Mouse (Mus musculus): ENCODE measurements around the gene Scube2. TPM values are rescaled to one million over a fixed set of nuclear protein-coding genes. Genes with fewer than 3 reads are reported as not detected.

Scube2 gene
- polyA plus RNA-seq, 1 experiment, result 0.55 TPM

DNA sequence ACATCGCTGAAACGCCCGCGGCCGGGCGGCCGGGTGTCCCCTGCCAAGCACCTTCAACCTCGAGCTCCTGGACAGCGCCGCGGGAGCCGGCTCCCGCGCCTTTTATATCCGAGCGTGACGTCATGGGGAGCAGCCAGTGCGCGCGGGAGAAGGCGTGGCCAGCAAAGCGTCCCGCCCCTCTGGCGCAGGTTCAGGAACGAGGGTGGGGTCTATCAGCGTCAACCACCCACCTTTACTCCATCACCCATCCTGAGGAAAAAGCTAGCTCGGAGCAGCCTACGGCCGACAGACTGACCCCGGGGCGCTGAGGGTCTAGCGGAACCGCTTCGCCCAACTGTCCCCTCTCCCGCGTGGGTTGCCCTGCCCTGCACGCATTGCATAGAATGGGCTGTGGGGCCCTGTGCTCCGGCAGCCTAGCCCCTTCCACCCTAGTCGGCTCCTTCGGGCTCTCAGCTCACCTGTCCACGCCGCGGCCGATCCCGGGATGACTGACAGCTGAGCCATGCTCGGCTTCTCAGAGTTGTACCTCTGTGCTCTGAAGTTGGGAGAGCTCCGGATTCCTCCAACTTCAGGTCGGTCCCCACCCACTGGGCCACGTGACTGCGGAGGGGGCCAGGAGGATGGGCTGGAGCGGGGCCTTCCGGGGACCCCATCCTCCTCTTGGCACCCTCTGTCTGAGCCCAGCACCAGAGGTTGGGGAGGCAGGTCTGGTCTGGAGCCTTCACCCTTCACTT, 83.8 kb downstream of the Scube2 start, which contains the start of gene Nrip3:
Gene Nrip3 (minus strand): TSS at position 556 of the 734 bp plus-strand sequence.
- Histone ChIP-seq H3K4me3 (replicated peaks; ENCODE audit: control insufficient read depth, low read depth, low read length) (peak within 1 kb of the TSS; percentile 60), H3K4me1 (ENCODE audit: control insufficient read depth, insufficient read depth, low read length) (no peaks in the 10 kb centered on the region), H3K27ac (ENCODE audit: control insufficient read depth, insufficient read depth, low read depth, low read length, poor library complexity) (peak within 1 kb of the TSS; percentile 30; the same call in 1 of the 2 replicates)
- TF ChIP-seq POLR2A (IDR thresholded peaks at IDR 0.05; ENCODE audit: borderline replicate concordance, control insufficient read depth, low read depth, low read length) (0 out of 2 replicates have a peak, but pooled peaks have one; percentile 12), CTCF (IDR thresholded peaks at IDR 0.05; ENCODE audit: control insufficient read depth, insufficient read depth, low read length) (no peak)
- WGBS, result 3% methylated on average over 52 of the region's 52 CpGs

DNA sequence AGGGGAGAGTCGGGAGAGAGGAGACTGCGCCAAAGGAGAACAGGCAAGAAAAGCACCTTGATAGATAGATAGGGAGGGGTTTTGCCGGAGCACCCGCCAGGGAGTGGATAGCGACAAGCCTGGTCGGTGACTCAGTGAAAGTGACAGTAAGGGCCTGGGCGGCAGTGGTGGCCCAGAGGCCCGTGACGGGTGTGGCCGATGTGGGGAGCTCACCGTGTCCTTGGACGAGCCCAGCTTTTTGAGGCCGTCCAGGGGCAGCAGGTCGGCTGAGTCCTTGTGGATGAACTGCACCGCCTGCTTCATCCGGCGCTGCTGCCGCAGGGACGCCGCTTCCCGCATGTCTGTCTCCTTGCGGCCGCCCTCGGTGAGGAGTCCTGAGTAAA, 84.4 kb downstream of the Scube2 start:
- H3K27ac ChIP-seq (ENCODE audit: control insufficient read depth, insufficient read depth, low read depth, low read length, poor library complexity), result peak overlapping the region; percentile 30; the same call in 1 of the 2 replicates
- TF ChIP-seq CTCF (IDR thresholded peaks at IDR 0.05; ENCODE audit: control insufficient read depth, insufficient read depth, low read length), result no peak
- TF ChIP-seq POLR2A (IDR thresholded peaks at IDR 0.05; ENCODE audit: borderline replicate concordance, control insufficient read depth, low read depth, low read length), result no peak
- H3K4me3 ChIP-seq (replicated peaks; ENCODE audit: control insufficient read depth, low read depth, low read length), result peak overlapping the region; percentile 60
- 2% methylated on average over 24 of the region's 24 CpGs for WGBS
- no peaks in the 10 kb centered on the region for H3K4me1 ChIP-seq (ENCODE audit: control insufficient read depth, insufficient read depth, low read length)

GRCm38 (mm10) chr7:109772251-109772650, 93.2 kb downstream of the Scube2 start:
- no peak overlapping the region for H3K27ac ChIP-seq (ENCODE audit: control insufficient read depth, insufficient read depth, low read depth, low read length, poor library complexity)
- peaks cover 1% of the 10 kb centered on the region for H3K4me1 ChIP-seq (ENCODE audit: control insufficient read depth, insufficient read depth, low read length)
- TF ChIP-seq POLR2A (IDR thresholded peaks at IDR 0.05; ENCODE audit: borderline replicate concordance, control insufficient read depth, low read depth, low read length) (no peak), CTCF (IDR thresholded peaks at IDR 0.05; ENCODE audit: control insufficient read depth, insufficient read depth, low read length) (no peak)
- H3K4me3 ChIP-seq (replicated peaks; ENCODE audit: control insufficient read depth, low read depth, low read length), result no peak overlapping the region

DNA sequence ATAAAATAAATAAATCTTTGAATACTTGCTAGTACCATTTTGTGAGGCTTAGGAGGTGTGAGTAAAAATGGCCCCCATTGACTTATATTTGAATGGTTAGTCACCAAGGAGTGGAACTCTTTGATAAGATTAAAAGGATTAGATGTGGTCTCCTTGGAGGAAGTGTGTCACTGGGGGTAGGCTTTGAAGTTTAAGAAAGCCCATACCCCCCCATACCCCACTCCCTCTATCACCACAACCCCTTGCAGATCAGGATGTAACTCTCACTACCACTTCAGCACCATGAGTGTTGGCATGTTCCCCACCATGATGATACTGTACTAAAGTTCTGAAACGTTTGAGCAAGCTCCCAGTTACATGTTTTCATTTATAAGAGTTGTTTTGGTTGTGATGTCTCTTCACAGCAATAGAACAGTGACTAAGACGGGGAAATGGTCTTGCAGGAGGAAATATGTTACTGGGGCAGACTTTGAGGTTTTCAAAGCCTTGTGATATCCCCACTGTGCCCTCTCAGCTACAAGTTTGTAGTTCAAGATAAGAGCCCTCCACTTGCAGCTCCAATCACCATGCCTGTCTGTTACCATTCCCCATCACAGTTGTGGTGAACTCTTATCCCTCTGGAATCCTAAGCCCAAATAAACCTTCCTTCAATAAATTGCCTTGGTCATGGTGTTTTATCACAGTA, 96.6 kb downstream of the Scube2 start:
- WGBS, result 10% methylated on average over 2 of the region's 2 CpGs

GRCm38 (mm10) chr7:109767575-109768350, 97.7 kb downstream of the Scube2 start:
- peaks cover 1% of the 10 kb centered on the region for H3K4me1 ChIP-seq (ENCODE audit: control insufficient read depth, insufficient read depth, low read length)
- H3K27ac ChIP-seq (ENCODE audit: control insufficient read depth, insufficient read depth, low read depth, low read length, poor library complexity), result peak overlapping the region; percentile 6; the same call in 1 of the 2 replicates
- no peak for TF ChIP-seq CTCF (IDR thresholded peaks at IDR 0.05; ENCODE audit: control insufficient read depth, insufficient read depth, low read length)
- no peak for TF ChIP-seq POLR2A (IDR thresholded peaks at IDR 0.05; ENCODE audit: borderline replicate concordance, control insufficient read depth, low read depth, low read length)
- WGBS, result 77% methylated on average over 7 of the region's 7 CpGs
- H3K4me3 ChIP-seq (replicated peaks; ENCODE audit: control insufficient read depth, low read depth, low read length), result no peak overlapping the region

More for the DNA sequence above, 96.6 kb downstream of the Scube2 start:
- TF ChIP-seq CTCF (IDR thresholded peaks at IDR 0.05; ENCODE audit: control insufficient read depth, insufficient read depth, low read length) (no peak), POLR2A (IDR thresholded peaks at IDR 0.05; ENCODE audit: borderline replicate concordance, control insufficient read depth, low read depth, low read length) (no peak)
- H3K4me3 ChIP-seq (replicated peaks; ENCODE audit: control insufficient read depth, low read depth, low read length), result no peak overlapping the region
- peaks cover 1% of the 10 kb centered on the region for H3K4me1 ChIP-seq (ENCODE audit: control insufficient read depth, insufficient read depth, low read length)
- no peak overlapping the region for H3K27ac ChIP-seq (ENCODE audit: control insufficient read depth, insufficient read depth, low read depth, low read length, poor library complexity)

DNA sequence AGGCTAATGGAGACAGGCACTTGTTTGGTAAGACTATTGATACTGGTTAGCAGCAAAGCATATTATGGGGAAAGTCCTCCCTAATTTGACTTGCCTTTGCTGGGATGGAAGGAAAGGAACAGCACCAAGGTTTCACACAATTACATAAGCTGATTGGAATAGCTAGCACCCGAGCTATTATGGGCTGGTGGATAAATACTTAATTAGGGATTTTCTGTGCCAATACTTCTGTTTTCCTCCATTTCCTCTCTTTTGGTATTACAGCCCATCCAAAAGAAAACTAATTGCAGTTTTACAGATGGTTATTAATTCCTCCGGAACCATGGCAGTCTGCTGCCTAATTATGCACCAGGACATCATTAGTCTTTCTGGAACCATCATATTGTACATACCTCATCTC, 101.5 kb downstream of the Scube2 start:
- 75% methylated on average over 2 of the region's 2 CpGs for WGBS
- H3K27ac ChIP-seq (ENCODE audit: control insufficient read depth, insufficient read depth, low read depth, low read length, poor library complexity), result no peak overlapping the region
- TF ChIP-seq POLR2A (IDR thresholded peaks at IDR 0.05; ENCODE audit: borderline replicate concordance, control insufficient read depth, low read depth, low read length), result no peak
- no peak for TF ChIP-seq CTCF (IDR thresholded peaks at IDR 0.05; ENCODE audit: control insufficient read depth, insufficient read depth, low read length)
- peaks cover 1% of the 10 kb centered on the region for H3K4me1 ChIP-seq (ENCODE audit: control insufficient read depth, insufficient read depth, low read length)
- no peak overlapping the region for H3K4me3 ChIP-seq (replicated peaks; ENCODE audit: control insufficient read depth, low read depth, low read length)

- no peak for TF ChIP-seq POLR2A (IDR thresholded peaks at IDR 0.05; ENCODE audit: borderline replicate concordance, control insufficient read depth, low read depth, low read length)
- no peak for TF ChIP-seq CTCF (IDR thresholded peaks at IDR 0.05; ENCODE audit: control insufficient read depth, insufficient read depth, low read length)
- Histone ChIP-seq H3K4me1 (ENCODE audit: control insufficient read depth, insufficient read depth, low read length) (no peaks in the 10 kb centered on the region; the same call in 1 of the 2 replicates), H3K27ac (ENCODE audit: control insufficient read depth, insufficient read depth, low read depth, low read length, poor library complexity) (no peak overlapping the region), H3K4me3 (replicated peaks; ENCODE audit: control insufficient read depth, low read depth, low read length) (no peak overlapping the region)
- WGBS, result 92% methylated on average over 3 of the region's 3 CpGs
Observed at GRCm38 (mm10) chr7:109756291-109756690, 109.2 kb downstream of the Scube2 start.

GRCm38 (mm10) chr7:109754034-109754433, 111.4 kb downstream of the Scube2 start:
- no peak for TF ChIP-seq POLR2A (IDR thresholded peaks at IDR 0.05; ENCODE audit: borderline replicate concordance, control insufficient read depth, low read depth, low read length)
- TF ChIP-seq CTCF (IDR thresholded peaks at IDR 0.05; ENCODE audit: control insufficient read depth, insufficient read depth, low read length), result no peak
- no peak overlapping the region for H3K27ac ChIP-seq (ENCODE audit: control insufficient read depth, insufficient read depth, low read depth, low read length, poor library complexity)
- no peak overlapping the region for H3K4me3 ChIP-seq (replicated peaks; ENCODE audit: control insufficient read depth, low read depth, low read length)
- WGBS, result 87% methylated on average over 8 of the region's 8 CpGs
- no peaks in the 10 kb centered on the region; the same call in 1 of the 2 replicates for H3K4me1 ChIP-seq (ENCODE audit: control insufficient read depth, insufficient read depth, low read length)

Data from bone marrow, adult 2 months (tissue).